Mouse (Mus musculus) thymus, adult 2 months (tissue): ENCODE data around the gene Cpa5. TPM values are rescaled to one million over a fixed set of nuclear protein-coding genes. Genes with fewer than 3 reads are reported as not detected.

Source experiments
- DNase-seq: peaks from one replicate; pipeline ENCODE4 v3.0.0; 2021
- H3K27ac ChIP-seq: fragments of 200-500 bp; 2 replicates; pipeline ENCODE4 v1.5.1; 2012; ENCODE audit warnings: low read length, control low read depth; ENCODE audit not compliant: control insufficient read depth, insufficient read depth
- H3K27me3 ChIP-seq: fragments of 200-500 bp; 2 replicates; pipeline ENCODE4 v1.6.1; 2012; ENCODE audit warnings: mild to moderate bottlenecking, low read length, moderate library complexity, mixed read lengths; ENCODE audit not compliant: control insufficient read depth, insufficient read depth
- H3K36me3 ChIP-seq: fragments of 200-500 bp; 2 replicates; pipeline ENCODE4 v1.6.1; 2012; ENCODE audit warnings: mild to moderate bottlenecking, low read length, moderate library complexity; ENCODE audit not compliant: control insufficient read depth, insufficient read depth
- H3K4me1 ChIP-seq: fragments of 200-500 bp; replicated peaks from 2 replicates; pipeline ENCODE4 v1.6.1; 2012; ENCODE audit warnings: low read length; ENCODE audit not compliant: control insufficient read depth, insufficient read depth
- H3K4me3 ChIP-seq: fragments of 200-500 bp; 2 replicates; pipeline ENCODE4 v1.5.1; 2012; ENCODE audit warnings: mild to moderate bottlenecking, low read length, control low read depth, moderate library complexity; ENCODE audit not compliant: control insufficient read depth, insufficient read depth
- CTCF ChIP-seq: fragments of 200-500 bp; IDR thresholded peaks from 2 replicates; pipeline ENCODE4 v1.5.1; 2012; ENCODE audit warnings: mild to moderate bottlenecking, control low read depth, low read length, moderate library complexity, borderline replicate concordance; ENCODE audit not compliant: control insufficient read depth, poor library complexity, insufficient read depth; ENCODE audit errors: extremely low read depth
- POLR2A ChIP-seq: fragments of 200-500 bp; IDR thresholded peaks from 2 replicates; pipeline ENCODE4 v1.6.1; 2012; ENCODE audit warnings: mild to moderate bottlenecking, low read length, control low read depth, moderate library complexity; ENCODE audit not compliant: control insufficient read depth, poor library complexity, insufficient read depth; ENCODE audit errors: extremely low read depth
- whole genome bisulfite sequencing: fragments of 180-500 bp; shearing (Covaris S2); methylation state at CpG from one replicate; pipeline ENCODE4 v1.1.7; 2018; 5-methylcytosine and 5-hydroxymethylcytosine counted together
- polyA plus RNA-seq: library from polyadenylated mRNA; depleted of rRNA; stranded (reverse); fragments of >200 nt; gene quantifications from 2 replicates; pipeline ENCODE4 v1.2.3, GENCODE M21; 2012

Gene Cpa5
- polyA plus RNA-seq, 1 experiment, result not detected

GRCm38 (mm10) chr6:30600995-30601394, 9.8 kb upstream of the Cpa5 start:
- H3K4me3 ChIP-seq, result no peak overlapping the region
- TF ChIP-seq POLR2A (no peak), CTCF (no peak)
- 96% methylated on average over 1 of the region's 1 CpGs for WGBS

GRCm38 (mm10) chr6:30604342-30604867, 6.4 kb upstream of the Cpa5 start:
- no peak overlapping the region for H3K4me3 ChIP-seq
- no peaks in the 10 kb centered on the region for H3K27me3 ChIP-seq
- H3K36me3 ChIP-seq, result no peaks in the 10 kb centered on the region
- TF ChIP-seq POLR2A (no peak), CTCF (no peak)
- no peaks in the 10 kb centered on the region for H3K4me1 ChIP-seq
- no peak overlapping the region for H3K27ac ChIP-seq
- WGBS, result 93% methylated on average over 7 of the region's 7 CpGs
- DNase-seq, result no peak

More at GRCm38 (mm10) chr6:30600995-30601394, 9.8 kb upstream of the Cpa5 start:
- DNase-seq, result no peak
- Histone ChIP-seq H3K27me3 (no peaks in the 10 kb centered on the region), H3K36me3 (no peaks in the 10 kb centered on the region), H3K27ac (no peak overlapping the region), H3K4me1 (no peaks in the 10 kb centered on the region)

DNA sequence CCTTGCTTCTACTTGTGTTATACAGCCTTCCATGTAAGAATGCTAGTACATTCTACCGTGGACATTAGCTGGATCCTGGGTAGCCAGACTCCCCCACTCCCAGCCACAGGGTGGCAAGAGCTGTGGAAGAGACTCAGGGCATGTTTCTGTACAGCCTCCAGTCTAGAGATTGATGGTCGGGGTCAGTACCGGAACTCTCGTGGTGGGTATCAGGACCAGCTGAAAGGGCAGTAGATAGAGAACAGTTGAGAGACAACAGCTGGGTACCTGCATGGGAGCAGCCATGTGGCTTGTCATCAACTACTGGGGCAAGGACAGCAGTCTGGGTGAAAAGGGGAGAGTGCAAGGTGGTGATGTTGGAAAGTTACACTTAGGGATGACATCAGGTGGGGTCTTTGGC, 5.7 kb upstream of the Cpa5 start:
- H3K27me3 ChIP-seq, result no peaks in the 10 kb centered on the region
- no peak overlapping the region for H3K27ac ChIP-seq
- no peak for DNase-seq
- TF ChIP-seq CTCF (no peak), POLR2A (no peak)
- no peak overlapping the region for H3K4me3 ChIP-seq
- WGBS, result 87% methylated on average over 4 of the region's 4 CpGs
- H3K4me1 ChIP-seq, result no peaks in the 10 kb centered on the region
- no peaks in the 10 kb centered on the region for H3K36me3 ChIP-seq

GRCm38 (mm10) chr6:30605672-30606071, 5.1 kb upstream of the Cpa5 start:
- Histone ChIP-seq H3K27me3 (no peaks in the 10 kb centered on the region), H3K4me1 (no peaks in the 10 kb centered on the region), H3K36me3 (no peaks in the 10 kb centered on the region), H3K4me3 (no peak overlapping the region), H3K27ac (no peak overlapping the region)
- TF ChIP-seq POLR2A (no peak), CTCF (no peak)
- 12% methylated on average over 5 of the region's 5 CpGs for WGBS
- no peak for DNase-seq

DNA sequence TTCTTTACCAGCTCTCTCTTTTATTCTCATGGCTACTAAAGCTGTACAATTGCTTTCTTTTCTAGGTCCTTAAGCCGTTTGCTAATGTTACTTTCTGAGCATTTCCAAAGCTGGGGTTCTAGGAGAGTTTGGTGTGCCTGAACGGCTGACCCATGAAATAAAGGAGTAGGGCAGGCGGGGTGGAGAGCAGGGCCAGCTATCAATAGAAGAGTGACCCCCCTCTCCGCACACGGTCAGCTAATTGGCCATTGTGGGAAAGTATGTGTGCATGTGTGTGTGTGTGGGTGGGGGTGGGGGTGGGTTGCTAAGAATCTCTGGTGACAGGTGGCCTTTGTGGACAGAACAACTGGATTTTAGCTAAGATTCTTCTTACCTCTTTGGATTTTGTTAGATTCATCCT, 402 bp downstream of the Cpa5 start:
- H3K27ac ChIP-seq, result no peak overlapping the region
- H3K36me3 ChIP-seq, result no peaks in the 10 kb centered on the region
- no peak for TF ChIP-seq CTCF
- no peak for TF ChIP-seq POLR2A
- no peaks in the 10 kb centered on the region for H3K4me1 ChIP-seq
- WGBS, result 96% methylated on average over 5 of the region's 5 CpGs
- no peak for DNase-seq
- H3K27me3 ChIP-seq, result no peaks in the 10 kb centered on the region
- no peak overlapping the region for H3K4me3 ChIP-seq

DNA sequence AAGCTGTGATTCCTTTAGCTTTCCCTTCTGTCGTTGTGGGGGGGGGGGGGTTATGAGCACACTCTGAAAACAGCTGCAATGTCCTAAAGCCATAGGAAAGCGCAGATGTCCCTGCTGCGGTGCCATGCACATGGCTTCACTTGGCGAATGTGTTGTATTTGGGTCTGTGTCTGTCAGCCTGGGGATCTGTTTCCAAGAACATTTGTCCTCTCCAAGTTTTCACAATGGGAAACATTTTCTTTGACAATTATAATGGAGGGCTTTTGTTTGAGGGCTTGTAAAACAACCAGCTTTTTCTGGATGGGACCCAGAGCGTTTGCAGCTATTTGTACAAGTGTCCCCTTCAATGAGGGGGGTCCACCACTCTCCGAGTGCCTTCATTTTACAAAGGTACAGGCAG, 3.4 kb downstream of the Cpa5 start:
- Histone ChIP-seq H3K4me1 (no peaks in the 10 kb centered on the region), H3K27ac (no peak overlapping the region), H3K4me3 (no peak overlapping the region), H3K27me3 (no peaks in the 10 kb centered on the region; the same call in 1 of the 2 replicates), H3K36me3 (no peaks in the 10 kb centered on the region)
- WGBS, result 94% methylated on average over 6 of the region's 6 CpGs
- no peak for TF ChIP-seq POLR2A
- TF ChIP-seq CTCF, result no peak
- no peak for DNase-seq

GRCm38 (mm10) chr6:30615741-30616140, 4.9 kb downstream of the Cpa5 start:
- Histone ChIP-seq H3K36me3 (no peaks in the 10 kb centered on the region), H3K4me3 (no peak overlapping the region), H3K4me1 (no peaks in the 10 kb centered on the region), H3K27ac (no peak overlapping the region), H3K27me3 (no peaks in the 10 kb centered on the region; the same call in 1 of the 2 replicates)
- TF ChIP-seq POLR2A, result no peak
- TF ChIP-seq CTCF, result no peak
- no peak for DNase-seq
- WGBS, result 35% methylated on average over 4 of the region's 4 CpGs
